10 mouse cellular contexts compared by ENCODE assay signal in genomic region chr7:104445961-104446645, GRCm38 (mm10). TPM values are rescaled to one million over a fixed set of nuclear protein-coding genes. Genes with fewer than 3 reads are reported as not detected.
DNase-seq lines count a peak whose midpoint lies in the region; TF ChIP-seq lines count a peak whose summit lies in the region.
"Had no signal": no experiment of that assay in that cellular context is flagged by ENCODE, and none has a peak within 500 bp of the region (broad histone marks: within the 10 kb centered on the region; RNA-seq: fewer than 3 reads in every experiment).

No protein-coding gene starts in this region.

- no peaks in the 10 kb centered on the region for H3K27me3 ChIP-seq in thymus, adult 2 months (ENCODE audit: control insufficient read depth, insufficient read depth, low read length)
- H3K27me3 ChIP-seq: embryonic facial prominence, embryonic 12.5 days; neural tube, embryonic 12.5 days had no signal

- intact Hi-C loops in heart, postnatal 10 days (cut with DNase I), result loop anchor here (5.0 kb wide), 1 partner anchor 156 kb away; the partner anchor contains the start of gene Olfr655

- peak overlapping the region; percentile 55 for H3K4me3 ChIP-seq in bone marrow, adult 2 months (replicated peaks; ENCODE audit: control insufficient read depth, low read depth, low read length)
- peak overlapping the region; percentile 37 for H3K4me3 ChIP-seq in lung, adult 2 months (replicated peaks; ENCODE audit: extremely low read depth, low read depth, low read length)
- peak overlapping the region; percentile 48 for H3K4me3 ChIP-seq in thymus, adult 2 months (ENCODE audit: control insufficient read depth, insufficient read depth, low read length)
- H3K4me3 ChIP-seq: embryonic facial prominence, embryonic 12.5 days; neural tube, embryonic 12.5 days had no signal

- TF ChIP-seq CTCF in bone marrow, adult 2 months (IDR thresholded peaks at IDR 0.05; ENCODE audit: control insufficient read depth, insufficient read depth, low read length), result no peak
- peak; percentile 27; the same call in 1 of the 2 replicates for TF ChIP-seq CTCF in lung, adult 2 months (IDR thresholded peaks at IDR 0.05; ENCODE audit: insufficient read depth, low read length)
- no peak for TF ChIP-seq CTCF in thymus, adult 2 months (IDR thresholded peaks at IDR 0.05; ENCODE audit: borderline replicate concordance, control insufficient read depth, extremely low read depth, insufficient read depth, low read length, poor library complexity)

- peaks cover 6% of the 10 kb centered on the region for H3K4me1 ChIP-seq in bone marrow, adult 2 months (ENCODE audit: control insufficient read depth, insufficient read depth, low read length)
- H3K4me1 ChIP-seq in lung, adult 2 months (ENCODE audit: control insufficient read depth, insufficient read depth, low read length), result peaks cover 11% of the 10 kb centered on the region
- H3K4me1 ChIP-seq in thymus, adult 2 months (replicated peaks; ENCODE audit: control insufficient read depth, insufficient read depth, low read length), result peaks cover 18% of the 10 kb centered on the region
- H3K4me1 ChIP-seq: embryonic facial prominence, embryonic 12.5 days; neural tube, embryonic 12.5 days had no signal

- 0% methylated on average over 2 of the region's 2 CpGs for WGBS in bone marrow, adult 2 months
- WGBS in lung, adult 2 months, result 11% methylated on average over 2 of the region's 2 CpGs
- 2% methylated on average over 2 of the region's 2 CpGs for WGBS in thymus, adult 2 months

- peak; percentile 8 for DNase-seq in layer of hippocampus, adult 11-12 months (ENCODE audit: low spot score)
- no peak for DNase-seq in layer of hippocampus, postnatal 36 days
- peak; percentile 17 to 20 for DNase-seq in heart, postnatal 10 days
- DNase-seq in lung, adult 2 months, result peak; percentile 18
- peak; percentile 56 for DNase-seq in thymus, adult 2 months
- DNase-seq in cerebellum, adult 11-12 months, result no peak
- DNase-seq in testis, postnatal 14 days (ENCODE audit: low spot score), result no peak

- H3K27ac ChIP-seq in bone marrow, adult 2 months (ENCODE audit: control insufficient read depth, insufficient read depth, low read depth, low read length, poor library complexity), result peak overlapping the region; percentile 92
- peak overlapping the region; percentile 99 for H3K27ac ChIP-seq in thymus, adult 2 months (ENCODE audit: control insufficient read depth, insufficient read depth, low read length)
- H3K27ac ChIP-seq: embryonic facial prominence, embryonic 12.5 days; neural tube, embryonic 12.5 days had no signal

- TF ChIP-seq POLR2A in bone marrow, adult 2 months (IDR thresholded peaks at IDR 0.05; ENCODE audit: borderline replicate concordance, control insufficient read depth, low read depth, low read length), result 0 out of 2 replicates have a peak, but pooled peaks have one; percentile 15
- TF ChIP-seq POLR2A in lung, adult 2 months (IDR thresholded peaks at IDR 0.05; ENCODE audit: borderline replicate concordance, extremely low read depth, low read depth, low read length), result peak; percentile 48; the same call in 1 of the 2 replicates
- 0 out of 2 replicates have a peak, but pooled peaks have one; percentile 40 for TF ChIP-seq POLR2A in thymus, adult 2 months (IDR thresholded peaks at IDR 0.05; ENCODE audit: control insufficient read depth, extremely low read depth, insufficient read depth, low read length, poor library complexity)

- no peaks in the 10 kb centered on the region for H3K36me3 ChIP-seq in thymus, adult 2 months (ENCODE audit: control insufficient read depth, insufficient read depth, low read length)
- H3K36me3 ChIP-seq: embryonic facial prominence, embryonic 12.5 days; neural tube, embryonic 12.5 days had no signal

RNA-seq across cellular contexts. Expression of gene Trim30a, which starts 18.9 kb away (rescaled TPM):
- under 1 TPM; 0.47 to 0.51 TPM for total RNA-seq in layer of hippocampus, postnatal 36 days (2021)
- polyA plus RNA-seq in bone marrow, adult 2 months (2011; ENCODE audit: insufficient read depth, insufficient read length, low replicate concordance, missing spikeins), result 14.0 and 21.3 TPM in 2 replicates
- 1 to 10 TPM; 1.6 to 2.5 TPM for total RNA-seq in heart, postnatal 10 days (2021)
- polyA plus RNA-seq in lung, adult 2 months (2012; rRNA removed), result 3.7 and 7.5 TPM in 2 replicates
- polyA plus RNA-seq in thymus, adult 2 months (2012; rRNA removed), result 10.3 and 16.8 TPM in 2 replicates

RNA-seq across cellular contexts. Expression of gene Trim30c, which starts 45.5 kb away (rescaled TPM):
- under 1 TPM in 1 of 2 experiments, not detected in 1; 0.20 TPM for total RNA-seq in layer of hippocampus, postnatal 36 days (2021)
- polyA plus RNA-seq in bone marrow, adult 2 months (2011; ENCODE audit: insufficient read depth, insufficient read length, low replicate concordance, missing spikeins), result 1.8 TPM in 1 of 2 replicates, not detected in the other
- not detected for total RNA-seq in heart, postnatal 10 days (2021)
- not detected in 2 replicates for polyA plus RNA-seq in lung, adult 2 months (2012; rRNA removed)
- 0.06 TPM in 1 of 2 replicates, not detected in the other for polyA plus RNA-seq in thymus, adult 2 months (2012; rRNA removed)
- polyA plus RNA-seq: neural tube, embryonic 12.5 days had no signal

Comparison
In these comparisons a context has a peak if more than half of its experiments do, and no peak if none do; other contexts are left out.
1. DNase-seq: peak in layer of hippocampus, adult 11-12 months (single experiment), heart, postnatal 10 days (2 of 2), lung, adult 2 months (single experiment) and thymus, adult 2 months (single experiment); none in layer of hippocampus, postnatal 36 days (0 of 2), cerebellum, adult 11-12 months (single experiment) and testis, postnatal 14 days (single experiment).
2. Peak in every context shown above with its lines, with median percentiles within 50 percentile points of each other: H3K4me3 ChIP-seq and POLR2A ChIP-seq.